In genomic region chr1:157001008-157001660, GRCm38 (mm10) we compare ENCODE assay signal across 15 mouse cellular contexts.
DNase-seq lines count a peak whose midpoint lies in the region; ATAC-seq and TF ChIP-seq lines count a peak whose summit lies in the region.
"Had no signal": no experiment of that assay in that cellular context is flagged by ENCODE, and none has a peak within 500 bp of the region (broad histone marks: within the 10 kb centered on the region; RNA-seq: fewer than 3 reads in every experiment).

No protein-coding gene starts in this region.

- no peak overlapping the region for H3K4me3 ChIP-seq in midbrain, embryonic 14.5 days (replicated peaks; ENCODE audit: low read depth, low read length)
- H3K4me3 ChIP-seq in midbrain, embryonic 11.5 days (ENCODE audit: low read depth, low read length) = no peak overlapping the region
- H3K4me3 ChIP-seq in stomach, postnatal 0 days (ENCODE audit: low read depth, low read length) = no peak overlapping the region
- no peak overlapping the region for H3K4me3 ChIP-seq in gastrocnemius, adult 2 months
- H3K4me3 ChIP-seq: erythroblast, embryonic 14.5 days; heart, embryonic 13.5 days; hindbrain, embryonic 15.5 days had no signal

- 76% methylated on average over 6 of the region's 6 CpGs for WGBS in midbrain, embryonic 14.5 days
- 82% methylated on average over 6 of the region's 6 CpGs for WGBS in midbrain, embryonic 11.5 days
- WGBS in stomach, postnatal 0 days = 39% methylated on average over 6 of the region's 6 CpGs

- H3K9me3 ChIP-seq in midbrain, embryonic 14.5 days (ENCODE audit: control insufficient read depth, low read length) = no peaks in the 10 kb centered on the region
- H3K9me3 ChIP-seq in midbrain, embryonic 11.5 days (ENCODE audit: control insufficient read depth, low read length) = no peaks in the 10 kb centered on the region
- H3K9me3 ChIP-seq in stomach, postnatal 0 days (ENCODE audit: control insufficient read depth, low read length) = no peaks in the 10 kb centered on the region
- H3K9me3 ChIP-seq: heart, embryonic 13.5 days; hindbrain, embryonic 15.5 days had no signal

- intact Hi-C loops in gastrocnemius, adult 2 months (cut with DNase I) = no loop called here

- no peaks in the 10 kb centered on the region for H3K36me3 ChIP-seq in midbrain, embryonic 14.5 days (ENCODE audit: control insufficient read depth, insufficient read depth, low read length)
- H3K36me3 ChIP-seq in midbrain, embryonic 11.5 days (ENCODE audit: control insufficient read depth, insufficient read depth, low read length) = no peaks in the 10 kb centered on the region
- H3K36me3 ChIP-seq in stomach, postnatal 0 days (ENCODE audit: control insufficient read depth, insufficient read depth, low read length) = no peaks in the 10 kb centered on the region
- H3K36me3 ChIP-seq: heart, embryonic 13.5 days; hindbrain, embryonic 15.5 days had no signal

- H3K4me2 ChIP-seq in midbrain, embryonic 14.5 days (ENCODE audit: low read length) = no peak overlapping the region
- H3K4me2 ChIP-seq in midbrain, embryonic 11.5 days = no peak overlapping the region
- H3K4me2 ChIP-seq in stomach, postnatal 0 days (replicated peaks; ENCODE audit: low read depth) = no peak overlapping the region
- H3K4me2 ChIP-seq: heart, embryonic 13.5 days; hindbrain, embryonic 15.5 days had no signal

- no peak for ATAC-seq in midbrain, embryonic 14.5 days (ENCODE audit: low FRiP score, low TSS enrichment)
- ATAC-seq in midbrain, embryonic 11.5 days (ENCODE audit: low FRiP score) = no peak
- 0 out of 4 replicates have a peak, but pooled peaks have one; percentile 35 to 37 for ATAC-seq in hematopoietic stem cell, adult 5-6 weeks (replicated peaks in 1 of 2; ENCODE audit: insufficient read depth in 1 of 2, low FRiP score in 2 of 2, low TSS enrichment in 1 of 2, low read depth in 1 of 2, poor library complexity in 2 of 2, severe bottlenecking in 2 of 2)
- ATAC-seq in stomach, postnatal 0 days (ENCODE audit: low FRiP score, low TSS enrichment) = peak; percentile 72

- no peak overlapping the region for H3K9ac ChIP-seq in midbrain, embryonic 14.5 days (replicated peaks; ENCODE audit: low read length)
- no peak overlapping the region for H3K9ac ChIP-seq in midbrain, embryonic 11.5 days (ENCODE audit: low read length)
- H3K9ac ChIP-seq in stomach, postnatal 0 days (ENCODE audit: low read length) = no peak overlapping the region
- H3K9ac ChIP-seq: heart, embryonic 13.5 days; hindbrain, embryonic 15.5 days had no signal

- TF ChIP-seq EP300 in stomach, postnatal 0 days (optimal IDR thresholded peaks at IDR 0.05) = no peak

- H3K4me1 ChIP-seq in midbrain, embryonic 14.5 days (ENCODE audit: control insufficient read depth, insufficient read depth, low read length) = peaks cover 9% of the 10 kb centered on the region; the same call in 1 of the 2 replicates
- H3K4me1 ChIP-seq in midbrain, embryonic 11.5 days (ENCODE audit: control insufficient read depth, insufficient read depth, low read length) = peaks cover 14% of the 10 kb centered on the region
- no peaks in the 10 kb centered on the region for H3K4me1 ChIP-seq in stomach, postnatal 0 days (replicated peaks; ENCODE audit: control insufficient read depth, insufficient read depth)

- DNase-seq in adrenal gland, postnatal 36 days = peak; percentile 43 to 53
- DNase-seq in adrenal gland, adult 8-10 months = no peak
- DNase-seq in midbrain, embryonic 14.5 days = peak; percentile 38
- no peak for DNase-seq in midbrain, embryonic 11.5 days (ENCODE audit: low spot score, missing footprints)
- peak; percentile 70 for DNase-seq in stomach, postnatal 0 days (ENCODE audit: low spot score)
- no peak for DNase-seq in thymus, postnatal 10 days (ENCODE audit: low spot score in 2 of 2)
- DNase-seq in gastrocnemius, adult 2 months = no peak
- DNase-seq: gastrocnemius, postnatal 14 days; thymus, adult 2 months had no signal

- H3K27ac ChIP-seq in midbrain, embryonic 14.5 days (replicated peaks; ENCODE audit: low read depth, low read length) = no peak overlapping the region
- H3K27ac ChIP-seq in midbrain, embryonic 11.5 days (ENCODE audit: low read depth, low read length) = no peak overlapping the region
- H3K27ac ChIP-seq in stomach, postnatal 0 days (replicated peaks) = peak overlapping the region; percentile 59; the same call in 1 of the 2 replicates
- no peak overlapping the region for H3K27ac ChIP-seq in gastrocnemius, adult 2 months
- H3K27ac ChIP-seq: heart, embryonic 13.5 days; hindbrain, embryonic 15.5 days; kidney, postnatal 0 days; macrophage had no signal

- H3K27me3 ChIP-seq in midbrain, embryonic 14.5 days (ENCODE audit: control insufficient read depth, insufficient read depth, low read length) = no peaks in the 10 kb centered on the region
- H3K27me3 ChIP-seq in midbrain, embryonic 11.5 days (ENCODE audit: control insufficient read depth, insufficient read depth, low read length) = no peaks in the 10 kb centered on the region
- no peaks in the 10 kb centered on the region for H3K27me3 ChIP-seq in stomach, postnatal 0 days (ENCODE audit: control insufficient read depth, insufficient read depth, low read length)
- H3K27me3 ChIP-seq: heart, embryonic 13.5 days; hindbrain, embryonic 15.5 days had no signal

- no peak for TF ChIP-seq CTCF in stomach, postnatal 0 days (IDR thresholded peaks at IDR 0.05; ENCODE audit: low read depth)
- TF ChIP-seq CTCF in gastrocnemius, adult 2 months (IDR thresholded peaks at IDR 0.05) = no peak

Comparison
In these comparisons a context has a peak if more than half of its experiments do, and no peak if none do; other contexts are left out.
1. DNase-seq: peak in adrenal gland, postnatal 36 days (2 of 2), midbrain, embryonic 14.5 days (single experiment) and stomach, postnatal 0 days (single experiment); none in adrenal gland, adult 8-10 months (single experiment), midbrain, embryonic 11.5 days (single experiment), thymus, postnatal 10 days (0 of 2) and gastrocnemius, adult 2 months (single experiment).
2. ATAC-seq: peak in hematopoietic stem cell, adult 5-6 weeks (2 of 2) and stomach, postnatal 0 days (single experiment); none in midbrain, embryonic 14.5 days (single experiment) and midbrain, embryonic 11.5 days (single experiment).